Mouse (Mus musculus) thymus, adult 2 months (tissue): ENCODE measurements around the gene Gm6657. TPM values are rescaled to one million over a fixed set of nuclear protein-coding genes. Genes with fewer than 3 reads are reported as not detected.

ENCODE experiments used
- DNase-seq: peaks from one replicate; pipeline ENCODE4 v3.0.0; 2021
- H3K27ac ChIP-seq: fragments of 200-500 bp; 2 replicates; pipeline ENCODE4 v1.5.1; 2012; ENCODE audit warnings: low read length, control low read depth; ENCODE audit not compliant: control insufficient read depth, insufficient read depth
- H3K27me3 ChIP-seq: fragments of 200-500 bp; 2 replicates; pipeline ENCODE4 v1.6.1; 2012; ENCODE audit warnings: mild to moderate bottlenecking, low read length, moderate library complexity, mixed read lengths; ENCODE audit not compliant: control insufficient read depth, insufficient read depth
- H3K36me3 ChIP-seq: fragments of 200-500 bp; 2 replicates; pipeline ENCODE4 v1.6.1; 2012; ENCODE audit warnings: mild to moderate bottlenecking, low read length, moderate library complexity; ENCODE audit not compliant: control insufficient read depth, insufficient read depth
- H3K4me1 ChIP-seq: fragments of 200-500 bp; replicated peaks from 2 replicates; pipeline ENCODE4 v1.6.1; 2012; ENCODE audit warnings: low read length; ENCODE audit not compliant: control insufficient read depth, insufficient read depth
- H3K4me3 ChIP-seq: fragments of 200-500 bp; 2 replicates; pipeline ENCODE4 v1.5.1; 2012; ENCODE audit warnings: mild to moderate bottlenecking, low read length, control low read depth, moderate library complexity; ENCODE audit not compliant: control insufficient read depth, insufficient read depth
- CTCF ChIP-seq: fragments of 200-500 bp; IDR thresholded peaks from 2 replicates; pipeline ENCODE4 v1.5.1; 2012; ENCODE audit warnings: mild to moderate bottlenecking, control low read depth, low read length, moderate library complexity, borderline replicate concordance; ENCODE audit not compliant: control insufficient read depth, poor library complexity, insufficient read depth; ENCODE audit errors: extremely low read depth
- POLR2A ChIP-seq: fragments of 200-500 bp; IDR thresholded peaks from 2 replicates; pipeline ENCODE4 v1.6.1; 2012; ENCODE audit warnings: mild to moderate bottlenecking, low read length, control low read depth, moderate library complexity; ENCODE audit not compliant: control insufficient read depth, poor library complexity, insufficient read depth; ENCODE audit errors: extremely low read depth
- WGBS: fragments of 180-500 bp; shearing (Covaris S2); methylation state at CpG from one replicate; pipeline ENCODE4 v1.1.7; 2018; 5-methylcytosine and 5-hydroxymethylcytosine counted together
- polyA plus RNA-seq: library from polyadenylated mRNA; depleted of rRNA; stranded (reverse); fragments of >200 nt; gene quantifications from 2 replicates; pipeline ENCODE4 v1.2.3, GENCODE M21; 2012

The Gm6657 gene
- polyA plus RNA-seq, 1 experiment, result not detected

DNA sequence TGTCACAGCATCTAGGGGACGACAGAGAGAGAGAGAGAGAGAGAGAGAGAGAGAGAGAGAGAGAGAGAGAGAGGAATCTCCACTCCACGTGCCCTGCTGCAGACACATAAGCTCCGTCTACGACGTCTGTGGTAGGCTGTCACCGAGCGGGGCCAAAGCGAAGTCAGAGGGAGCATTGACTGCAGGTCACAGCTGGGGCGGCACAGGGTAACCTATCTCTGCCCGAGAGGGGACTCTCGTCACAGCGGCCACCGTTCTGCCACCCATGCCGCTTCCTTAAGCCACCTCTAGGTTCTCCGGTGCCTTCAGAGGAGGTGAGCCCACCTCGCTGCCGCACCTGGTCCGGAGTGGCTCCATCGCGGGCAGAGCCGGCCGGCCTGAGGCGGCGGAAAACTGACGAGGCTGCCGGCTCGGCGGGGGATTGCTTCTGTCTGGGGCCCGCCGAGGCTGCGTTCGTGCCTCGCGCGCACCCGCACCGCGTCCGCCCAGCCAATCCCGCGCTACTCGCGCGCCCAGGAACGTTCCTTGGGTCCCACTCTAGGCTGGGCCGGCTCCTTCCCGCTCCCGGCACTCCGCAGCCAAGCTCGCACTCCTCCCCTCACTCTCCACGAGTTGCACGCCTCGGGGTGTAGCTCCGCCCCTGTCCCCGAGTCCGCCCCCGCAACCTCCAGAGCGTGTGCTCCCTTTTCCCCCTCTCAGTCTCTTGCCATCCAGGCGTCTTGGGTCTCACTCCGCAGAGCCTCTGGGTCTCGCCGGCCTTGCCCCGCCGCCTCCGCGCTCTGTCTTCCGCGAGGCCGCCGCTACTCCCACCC is 31.9 kb downstream of the Gm6657 start, which contains the start of gene Gphn:
TSS of gene Gphn (plus strand) at position 673 of the 812 bp plus-strand sequence.
- WGBS, result under 1% methylated on average over 70 of the region's 70 CpGs
- TF ChIP-seq POLR2A, result peak; percentile 65; the same call in 1 of the 2 replicates
- 0 out of 2 replicates have a peak, but pooled peaks have one; percentile 60 for TF ChIP-seq CTCF
- DNase-seq, result peak; percentile 79
- no peaks in the 10 kb centered on the region for H3K36me3 ChIP-seq
- H3K4me3 ChIP-seq, result peak within 1 kb of the TSS; percentile 74
- H3K27me3 ChIP-seq, result no peaks in the 10 kb centered on the region
- no peaks in the 10 kb centered on the region for H3K4me1 ChIP-seq
- H3K27ac ChIP-seq, result peak within 1 kb of the TSS; percentile 33

DNA sequence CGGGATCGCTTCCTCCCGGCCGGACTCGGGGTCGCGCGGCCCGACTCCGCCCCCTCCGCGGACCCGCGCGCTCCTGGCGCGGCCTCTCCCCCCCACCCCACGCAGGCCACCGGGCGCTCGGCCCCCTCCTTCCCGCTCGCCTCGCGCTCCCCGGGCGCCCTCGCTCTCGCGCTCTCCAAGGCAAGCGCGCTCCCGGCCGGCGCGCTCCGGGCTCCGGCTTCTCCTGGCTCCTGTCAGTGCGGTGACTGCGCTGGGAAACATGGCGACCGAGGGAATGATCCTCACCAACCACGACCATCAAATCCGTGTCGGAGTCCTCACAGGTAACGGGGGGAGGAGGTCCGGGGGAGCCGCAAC is 32.5 kb downstream of the Gm6657 start:
- Histone ChIP-seq H3K27me3 (no peaks in the 10 kb centered on the region), H3K4me1 (no peaks in the 10 kb centered on the region), H3K36me3 (no peaks in the 10 kb centered on the region), H3K27ac (peak overlapping the region; percentile 33), H3K4me3 (peak overlapping the region; percentile 74)
- TF ChIP-seq CTCF (no peak), POLR2A (0 out of 2 replicates have a peak, but pooled peaks have one; percentile 17)
- under 1% methylated on average over 47 of the region's 48 CpGs for WGBS
- DNase-seq, result no peak

DNA sequence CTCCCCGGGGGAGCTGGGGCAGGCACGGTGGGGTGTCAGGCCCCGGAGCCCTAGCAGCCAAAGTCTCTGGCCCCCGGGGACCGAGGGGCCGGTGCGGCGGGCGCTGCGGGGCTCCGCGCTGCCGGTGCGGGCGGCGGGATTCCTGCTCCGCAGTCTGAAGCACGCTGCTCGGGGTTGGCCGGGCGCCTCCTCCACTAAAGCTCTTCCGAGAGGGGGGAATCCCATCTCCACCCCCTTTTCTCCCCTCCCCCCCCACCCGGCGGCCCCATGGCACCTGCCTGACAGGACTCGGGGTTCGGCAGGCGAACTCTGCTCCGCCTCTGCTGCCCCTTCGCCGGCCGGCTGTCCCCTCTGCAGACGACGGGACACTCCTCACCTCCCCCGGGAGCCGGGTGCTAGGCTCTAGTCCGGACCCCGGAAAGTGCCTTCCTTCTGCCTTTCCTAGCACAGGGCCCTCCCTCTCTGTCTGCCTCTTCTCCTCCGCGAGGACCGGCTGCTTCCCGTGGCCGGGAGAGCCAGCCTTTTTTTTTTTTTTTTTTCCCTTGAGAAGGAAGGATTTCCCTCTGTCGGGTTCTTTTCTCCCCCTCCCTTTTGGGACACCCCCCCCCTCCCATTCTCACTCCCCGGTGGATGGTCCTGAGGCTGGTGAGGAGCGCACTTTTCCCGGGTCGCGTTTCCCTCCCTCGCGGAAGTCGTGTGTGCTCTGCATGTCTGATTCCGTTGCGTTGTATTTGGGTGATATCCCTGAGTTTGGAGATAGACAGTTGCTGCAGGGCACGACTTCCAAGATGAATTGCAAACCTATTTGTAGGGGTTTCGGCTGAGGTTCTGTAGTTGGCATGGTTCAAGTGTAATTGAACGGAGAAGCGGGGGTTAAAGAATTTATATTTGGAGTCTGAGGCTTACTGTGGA is 33.2 kb downstream of the Gm6657 start:
- Histone ChIP-seq H3K36me3 (no peaks in the 10 kb centered on the region), H3K27me3 (no peaks in the 10 kb centered on the region), H3K4me1 (no peaks in the 10 kb centered on the region), H3K4me3 (peak overlapping the region; percentile 74), H3K27ac (no peak overlapping the region)
- under 1% methylated on average over 50 of the region's 57 CpGs for WGBS
- no peak for TF ChIP-seq CTCF
- TF ChIP-seq POLR2A, result no peak
- peak; percentile 45 for DNase-seq

DNA sequence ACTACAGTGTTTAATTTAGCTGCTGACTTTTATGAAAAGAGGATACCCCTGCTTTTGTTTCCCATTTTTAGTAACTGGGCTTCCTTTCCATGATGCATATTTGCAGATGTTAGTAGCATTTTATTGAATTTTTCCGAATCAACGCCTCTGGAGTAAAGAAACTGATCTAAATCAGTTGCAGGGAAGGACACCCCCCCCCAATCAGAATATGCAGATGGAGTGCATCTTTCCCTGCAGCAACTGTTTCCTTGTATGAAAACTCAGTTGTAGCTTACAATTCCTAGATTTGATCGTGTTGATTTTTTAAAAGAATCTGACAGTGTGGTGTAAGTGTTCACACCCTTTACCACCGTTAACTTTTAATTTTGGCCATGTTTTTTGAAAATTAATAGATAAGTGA is 34.1 kb downstream of the Gm6657 start:
- H3K4me3 ChIP-seq, result no peak overlapping the region

DNA sequence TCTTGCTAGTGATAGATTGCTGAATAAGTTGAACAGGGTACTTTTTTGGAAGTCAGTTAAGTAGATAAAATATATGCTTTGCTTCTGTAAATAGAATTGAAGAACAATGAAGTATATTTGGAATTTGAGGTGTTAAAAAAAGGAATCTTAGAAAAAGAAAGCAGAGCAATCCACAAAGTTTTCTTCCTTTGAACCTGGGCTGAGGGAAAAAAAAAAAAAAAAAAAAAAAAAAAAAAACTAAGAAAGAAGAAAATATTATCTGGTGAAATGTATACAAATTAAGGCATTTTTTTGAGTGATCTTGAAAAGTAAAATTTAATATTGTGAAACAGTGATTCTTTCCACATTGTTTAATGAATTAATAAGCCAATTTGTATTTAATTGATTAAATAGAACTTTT is 38.5 kb downstream of the Gm6657 start:
- no peaks in the 10 kb centered on the region for H3K27me3 ChIP-seq
- TF ChIP-seq POLR2A, result no peak
- no peak for TF ChIP-seq CTCF
- DNase-seq, result no peak
- H3K4me1 ChIP-seq, result no peaks in the 10 kb centered on the region
- no peak overlapping the region for H3K27ac ChIP-seq
- H3K36me3 ChIP-seq, result no peaks in the 10 kb centered on the region
- H3K4me3 ChIP-seq, result no peak overlapping the region

More for the DNA sequence above, 34.1 kb downstream of the Gm6657 start:
- H3K27me3 ChIP-seq, result no peaks in the 10 kb centered on the region
- H3K27ac ChIP-seq, result no peak overlapping the region
- no peak for TF ChIP-seq CTCF
- no peak for TF ChIP-seq POLR2A
- H3K36me3 ChIP-seq, result no peaks in the 10 kb centered on the region
- 83% methylated on average over 4 of the region's 4 CpGs for WGBS
- no peaks in the 10 kb centered on the region for H3K4me1 ChIP-seq
- no peak for DNase-seq

DNA sequence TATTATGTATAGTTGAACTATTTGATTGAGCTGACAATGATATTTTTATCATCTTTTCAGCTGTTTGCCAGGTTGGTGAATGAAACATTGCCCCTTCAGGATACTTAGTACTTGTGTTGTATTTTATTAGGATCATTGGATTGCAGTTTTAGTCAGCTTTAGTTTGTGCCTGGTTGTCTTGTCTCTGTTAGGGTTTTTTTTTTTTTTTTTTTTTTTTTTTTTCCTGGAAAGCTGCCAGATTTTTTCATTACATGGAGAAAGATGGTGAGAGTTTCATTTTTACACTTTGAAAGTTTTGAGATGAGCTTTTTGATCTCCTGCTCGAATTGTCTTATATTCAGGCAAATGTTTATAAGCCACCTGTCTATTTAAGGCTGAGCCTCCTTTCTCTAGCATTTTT is 54.3 kb downstream of the Gm6657 start:
- no peak for DNase-seq
- no peak overlapping the region for H3K27ac ChIP-seq
- H3K4me1 ChIP-seq, result no peaks in the 10 kb centered on the region
- no peak overlapping the region for H3K4me3 ChIP-seq
- H3K36me3 ChIP-seq, result no peaks in the 10 kb centered on the region
- WGBS, result 5% methylated on average over 1 of the region's 1 CpGs
- no peaks in the 10 kb centered on the region for H3K27me3 ChIP-seq
- TF ChIP-seq POLR2A (no peak), CTCF (no peak)
